Mouse (Mus musculus): ENCODE measurements around the gene Ndc80.
A peak's percentile ranks its signal among the peaks of the same experiment; 100 is the strongest.

GRCm38 (mm10) chr17:71474762-71475704, 51.6 kb downstream of the Ndc80 start, which contains the start of gene Smchd1:
- TF ChIP-seq EP300 (IDR thresholded peaks at IDR 0.05; ENCODE audit: low read length) (no peak), TBP (conservative IDR thresholded peaks at IDR 0.05; ENCODE audit: low read depth, low read length) (no peak), CHD1 (IDR thresholded peaks at IDR 0.05; ENCODE audit: low read depth, low read length) (no peak), PAX5 (IDR thresholded peaks at IDR 0.05; ENCODE audit: low read length) (no peak), E2F4 (IDR thresholded peaks at IDR 0.05; ENCODE audit: insufficient replicate concordance, low read depth, low read length) (peak; percentile 78; the same call in 1 of the 2 replicates), ZKSCAN1 (IDR thresholded peaks at IDR 0.05; ENCODE audit: borderline replicate concordance, low read depth, low read length) (no peak), POLR2A (IDR thresholded peaks at IDR 0.05; ENCODE audit: low read depth, low read length) (peak; percentile 82)
